Mouse (Mus musculus) CD4-positive, CD25-positive, alpha-beta regulatory T cell, adult 4 months (primary cell): ENCODE measurements around the gene Ccdc24. TPM values are rescaled to one million over a fixed set of nuclear protein-coding genes. Genes with fewer than 3 reads are reported as not detected.
A peak's percentile ranks its signal among the peaks of the same experiment; 100 is the strongest.

Experiments
- ATAC-seq: one replicate; pipeline ENCODE4 v1.8.0; 2017
- polyA plus RNA-seq, 2 experiments: library from polyadenylated mRNA; unstranded; fragments of 100-300 nt; shearing (Covaris generic); gene quantifications; one replicate each; pipeline ENCODE4 v1.2.1; 2017

The Ccdc24 gene
- polyA plus RNA-seq, 2 experiments from 2014 or later: not detected

GRCm38 (mm10) chr4:117890750-117891149 is 18.4 kb upstream of the Ccdc24 start:
- no peak for ATAC-seq

GRCm38 (mm10) chr4:117890031-117890430 is 17.7 kb upstream of the Ccdc24 start:
- ATAC-seq: no peak

GRCm38 (mm10) chr4:117889471-117889870 is 17.1 kb upstream of the Ccdc24 start:
- ATAC-seq: no peak

GRCm38 (mm10) chr4:117887920-117888319 is 15.6 kb upstream of the Ccdc24 start:
- ATAC-seq: no peak

GRCm38 (mm10) chr4:117887133-117887532 is 14.8 kb upstream of the Ccdc24 start, which contains the start of gene Atp6v0b:
Atp6v0b (minus strand) TSS chr4:117887333.
- ATAC-seq: peak; percentile 90

- ATAC-seq: no peak
Observed at GRCm38 (mm10) chr4:117886644-117887043, 14.3 kb upstream of the Ccdc24 start.

- no peak for ATAC-seq
Observed at GRCm38 (mm10) chr4:117885994-117886393, 13.6 kb upstream of the Ccdc24 start.

- ATAC-seq: no peak
Observed at GRCm38 (mm10) chr4:117885093-117885492, 12.7 kb upstream of the Ccdc24 start.

- ATAC-seq: no peak
Observed at GRCm38 (mm10) chr4:117884146-117884545, 11.8 kb upstream of the Ccdc24 start.

GRCm38 (mm10) chr4:117882701-117883691 is 10.6 kb upstream of the Ccdc24 start, which contains the start of gene B4galt2:
B4galt2 (minus strand) TSS chr4:117883487.
- ATAC-seq: no peak

GRCm38 (mm10) chr4:117878703-117879102 is 6.3 kb upstream of the Ccdc24 start:
- no peak for ATAC-seq

- ATAC-seq: no peak
Observed at GRCm38 (mm10) chr4:117878301-117878700, 5.9 kb upstream of the Ccdc24 start.

- ATAC-seq: no peak
Observed at GRCm38 (mm10) chr4:117873615-117874014, 1.3 kb upstream of the Ccdc24 start.

- no peak for ATAC-seq
Observed at GRCm38 (mm10) chr4:117871787-117872186, 570 bp downstream of the Ccdc24 start.

GRCm38 (mm10) chr4:117870437-117870836 is 1.9 kb downstream of the Ccdc24 start:
- no peak for ATAC-seq

- no peak for ATAC-seq
Observed at GRCm38 (mm10) chr4:117869317-117869716, 3.0 kb downstream of the Ccdc24 start.

GRCm38 (mm10) chr4:117867823-117868222 is 4.5 kb downstream of the Ccdc24 start:
- no peak for ATAC-seq

- no peak for ATAC-seq
Observed at GRCm38 (mm10) chr4:117867000-117867399, 5.4 kb downstream of the Ccdc24 start.

- ATAC-seq: no peak
Observed at GRCm38 (mm10) chr4:117866083-117866482, 6.3 kb downstream of the Ccdc24 start.

GRCm38 (mm10) chr4:117862823-117863222 is 9.5 kb downstream of the Ccdc24 start:
- ATAC-seq: no peak

GRCm38 (mm10) chr4:117860570-117860969 is 11.8 kb downstream of the Ccdc24 start:
- ATAC-seq: no peak

GRCm38 (mm10) chr4:117858794-117859193 is 13.6 kb downstream of the Ccdc24 start:
- no peak for ATAC-seq

- ATAC-seq: no peak
Observed at GRCm38 (mm10) chr4:117855146-117855545, 17.2 kb downstream of the Ccdc24 start.
